Mouse (Mus musculus): ENCODE data around the gene Etfdh. TPM values are rescaled to one million over a fixed set of nuclear protein-coding genes. Genes with fewer than 3 reads are reported as not detected.
"Not testable (repeated sequence)": the region's sequence is repeated elsewhere in the genome, so short reads cannot be mapped to it uniquely, and the experiment has no call there.

Etfdh gene
- total RNA-seq, 2 experiments from 2014 or later: 23.2 to 24.0 TPM

GRCm38 (mm10) chr3:79579891-79580575, 49.3 kb downstream of the Etfdh start:
- no peak for DNase-seq (ENCODE audit: low spot score in 2 of 2)
- intact Hi-C loops (cut with DNase I): no loop called here

GRCm38 (mm10) chr3:79578164-79578563, 51.1 kb downstream of the Etfdh start:
- intact Hi-C loops (cut with DNase I): no loop called here
- DNase-seq (ENCODE audit: low spot score in 2 of 2): no peak

GRCm38 (mm10) chr3:79577606-79578005, 51.7 kb downstream of the Etfdh start:
- peak in 1 of 2 experiments; percentile 58 for DNase-seq (ENCODE audit: low spot score in 2 of 2)
- intact Hi-C loops (cut with DNase I): no loop called here

- intact Hi-C loops (cut with DNase I): no loop called here
- DNase-seq (ENCODE audit: low spot score in 2 of 2): no peak
Observed at GRCm38 (mm10) chr3:79576865-79577264, 52.4 kb downstream of the Etfdh start.

GRCm38 (mm10) chr3:79576468-79576816, 52.9 kb downstream of the Etfdh start:
- intact Hi-C loops (cut with DNase I): no loop called here
- no peak for DNase-seq (ENCODE audit: low spot score in 2 of 2)

GRCm38 (mm10) chr3:79575576-79576467, 53.5 kb downstream of the Etfdh start:
- DNase-seq (ENCODE audit: low spot score in 2 of 2): no peak
- intact Hi-C loops (cut with DNase I): no loop called here

GRCm38 (mm10) chr3:79574336-79574735, 55.0 kb downstream of the Etfdh start:
- intact Hi-C loops (cut with DNase I): no loop called here
- DNase-seq (ENCODE audit: low spot score in 2 of 2): no peak

GRCm38 (mm10) chr3:79573376-79573775, 55.9 kb downstream of the Etfdh start:
- intact Hi-C loops (cut with DNase I); DNase-seq (ENCODE audit: low spot score in 2 of 2): not testable (repeated sequence)

GRCm38 (mm10) chr3:79572399-79572798, 56.9 kb downstream of the Etfdh start:
- intact Hi-C loops (cut with DNase I): no loop called here
- no peak for DNase-seq (ENCODE audit: low spot score in 2 of 2)

GRCm38 (mm10) chr3:79569351-79569681, 60.0 kb downstream of the Etfdh start:
- intact Hi-C loops (cut with DNase I): loop anchor here (5.0 kb wide), 2 partner anchors 37 to 52 kb away; no protein-coding TSS in a partner anchor
- no peak for DNase-seq (ENCODE audit: low spot score in 2 of 2)

GRCm38 (mm10) chr3:79568629-79569350, 60.5 kb downstream of the Etfdh start:
- intact Hi-C loops (cut with DNase I): loop anchor here (5.0 kb wide), 2 partner anchors 36 to 51 kb away; no protein-coding TSS in a partner anchor

GRCm38 (mm10) chr3:79567703-79568362, 61.5 kb downstream of the Etfdh start, which contains the start of gene Fnip2:
Gene Fnip2 (minus strand): TSS chr3:79567796.
- peak; percentile 84 to 93 for DNase-seq (ENCODE audit: low spot score in 2 of 2)
- intact Hi-C loops (cut with DNase I): loop anchor here (2.0 to 5.0 kb wide), 3 partner anchors 36 to 281 kb away; partner anchors contain the start of gene Rapgef2

More at GRCm38 (mm10) chr3:79568629-79569350, 60.5 kb downstream of the Etfdh start:
- DNase-seq (ENCODE audit: low spot score in 2 of 2): no peak

- DNase-seq (ENCODE audit: low spot score in 2 of 2): peak; percentile 41 to 46
- intact Hi-C loops (cut with DNase I): loop anchor here (2.0 to 5.0 kb wide), 3 partner anchors 35 to 280 kb away; partner anchors contain the start of gene Rapgef2
Observed at GRCm38 (mm10) chr3:79566716-79567691, 62.3 kb downstream of the Etfdh start.

- no peak for DNase-seq (ENCODE audit: low spot score in 2 of 2)
- intact Hi-C loops (cut with DNase I): loop anchor here (5.0 kb wide), 2 partner anchors 33 to 48 kb away; no protein-coding TSS in a partner anchor
Observed at GRCm38 (mm10) chr3:79564875-79565606, 64.3 kb downstream of the Etfdh start.

GRCm38 (mm10) chr3:79563511-79563910, 65.8 kb downstream of the Etfdh start:
- DNase-seq (ENCODE audit: low spot score in 2 of 2): no peak
- intact Hi-C loops (cut with DNase I): no loop called here

GRCm38 (mm10) chr3:79561784-79562715, 67.2 kb downstream of the Etfdh start:
- intact Hi-C loops (cut with DNase I): no loop called here

More at GRCm38 (mm10) chr3:79561784-79562715, 67.2 kb downstream of the Etfdh start:
- no peak for DNase-seq (ENCODE audit: low spot score in 2 of 2)

Measured in left cerebral cortex, postnatal 25 days (tissue).